Mouse (Mus musculus) brown adipose tissue, adult 24 weeks (tissue): ENCODE measurements at regions not wholly inside any gene's neighbourhood (a gene's known extent, or its start where the extent isn't known, plus 50 kb on each side); places are given as distances from the start of the nearest gene placed in this dataset.

Experiments
- H3K27ac ChIP-seq: fragments of 200-500 bp; replicated peaks from 2 replicates; pipeline ENCODE4 v1.5.1; 2012; ENCODE audit warnings: low read depth, mild to moderate bottlenecking, low read length
- H3K4me1 ChIP-seq: fragments of 200-500 bp; 2 replicates; pipeline ENCODE4 v1.6.1; 2012; ENCODE audit warnings: low read length, mixed read lengths; ENCODE audit not compliant: control insufficient read depth, insufficient read depth, insufficient read length
- H3K4me3 ChIP-seq: fragments of 200-500 bp; 2 replicates; pipeline ENCODE4 v1.5.1; 2012; ENCODE audit warnings: low read depth, mild to moderate bottlenecking, low read length, moderate library complexity; ENCODE audit not compliant: insufficient read depth

DNA sequence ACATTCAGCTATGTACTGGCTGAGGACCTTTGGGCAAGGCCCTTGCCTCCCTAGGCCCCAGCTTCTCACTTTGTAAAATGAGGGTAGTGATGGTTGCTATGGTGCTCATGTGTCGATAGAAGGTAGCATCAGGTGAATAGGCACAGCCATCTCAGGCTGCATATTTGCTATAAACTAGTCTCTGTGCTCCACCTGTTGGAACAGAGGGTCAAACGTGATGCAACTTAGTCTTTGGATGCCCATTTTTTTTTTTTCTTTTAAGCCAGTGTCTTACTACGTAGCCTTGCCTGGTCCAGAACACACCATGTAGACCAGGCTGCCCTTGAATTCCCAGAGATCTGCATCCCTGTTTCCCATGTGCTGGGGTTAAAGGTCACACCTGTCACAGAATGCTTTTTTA is 76.5 kb upstream of the Atp6ap2 start:
- Histone ChIP-seq H3K27ac (no peak overlapping the region), H3K4me1 (no peaks in the 10 kb centered on the region), H3K4me3 (no peak overlapping the region)

DNA sequence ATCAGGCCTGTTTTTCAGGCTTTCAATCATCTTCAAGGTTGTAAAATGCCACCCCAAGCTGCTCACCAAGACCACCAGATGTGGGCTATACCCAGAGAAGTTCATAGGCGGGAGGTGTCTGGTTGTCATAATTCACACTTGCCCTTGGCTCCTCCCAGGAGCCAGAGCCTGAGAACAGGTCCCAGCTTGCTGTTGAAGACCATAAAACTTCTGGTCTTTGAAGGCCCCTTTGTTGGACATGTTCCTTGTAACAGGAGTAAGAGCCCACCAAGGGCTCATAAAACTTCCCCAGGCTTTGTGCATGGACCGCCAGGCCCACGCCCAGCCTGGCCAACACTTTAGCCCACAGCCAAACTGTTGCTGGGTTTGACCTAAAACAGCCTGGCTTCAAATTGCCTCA is 62.6 kb upstream of the Atp6ap2 start:
- H3K4me3 ChIP-seq: no peak overlapping the region
- no peaks in the 10 kb centered on the region for H3K4me1 ChIP-seq
- no peak overlapping the region for H3K27ac ChIP-seq

DNA sequence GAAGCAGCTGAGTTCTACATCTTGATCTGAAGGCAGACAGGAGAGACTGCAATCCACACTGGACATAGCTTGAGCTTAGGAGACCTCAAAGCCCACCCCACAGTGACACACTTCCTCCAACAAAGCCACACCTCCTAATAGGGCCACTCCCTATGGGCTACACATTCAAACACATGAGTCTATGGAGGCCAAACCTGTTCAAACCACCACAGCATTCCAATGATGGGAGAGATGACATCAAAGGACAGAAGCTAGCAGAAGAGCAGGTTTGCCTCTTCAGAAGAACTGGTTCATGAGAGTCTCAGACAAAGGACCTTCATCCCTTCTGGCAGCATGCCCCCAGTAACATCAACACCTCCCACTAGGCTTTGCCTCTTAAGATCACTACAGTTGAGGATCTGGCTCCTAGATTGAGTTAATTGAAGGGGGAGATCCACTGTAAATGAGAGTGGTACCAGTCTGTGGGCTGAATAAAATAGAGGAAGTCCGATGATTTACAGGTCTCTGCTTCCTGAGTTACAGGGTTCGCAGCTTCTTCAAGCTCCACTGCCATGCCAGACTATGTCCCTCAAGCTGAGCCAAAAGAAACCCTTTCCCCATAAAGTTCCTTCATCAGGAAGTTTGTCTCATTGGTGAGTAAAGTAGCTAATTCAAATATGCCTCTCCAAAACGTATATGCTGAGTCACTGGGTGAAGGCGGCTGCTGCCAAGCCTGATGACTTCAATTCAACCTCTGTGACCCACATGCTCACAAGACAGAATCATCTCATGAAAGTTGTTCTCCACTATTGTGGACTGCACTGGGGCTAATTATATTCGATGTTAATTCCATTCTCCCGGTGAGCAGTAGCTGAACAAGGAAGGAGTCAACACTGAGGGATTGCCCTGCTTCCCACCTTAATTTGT is 56.9 kb upstream of the Atp6ap2 start:
- Histone ChIP-seq H3K4me3 (no peak overlapping the region), H3K4me1 (no peaks in the 10 kb centered on the region), H3K27ac (no peak overlapping the region)
